Mouse (Mus musculus) heart, embryonic 16.5 days (tissue): ENCODE data around the gene Chd2. TPM values are rescaled to one million over a fixed set of nuclear protein-coding genes. Genes with fewer than 3 reads are reported as not detected.

Source experiments
- ATAC-seq: fragments of 200-750 bp; cut with Nextera tagmentation; replicated peaks from 2 replicates; pipeline ENCODE4 v1.8.0; 2017; ENCODE audit warnings: moderate number of reproducible peaks; ENCODE audit not compliant: insufficient read depth, low FRiP score; ENCODE audit errors: extremely low read depth
- H3K27ac ChIP-seq: fragments of 300-500 bp; sonication (generic); 2 replicates; pipeline ENCODE4 v1.5.1; 2014; ENCODE audit warnings: mild to moderate bottlenecking, low read length, control low read depth, moderate library complexity
- H3K27me3 ChIP-seq: fragments of 300-500 bp; sonication (generic); 2 replicates; pipeline ENCODE4 v1.6.1; 2014; ENCODE audit warnings: low read length, mixed read lengths; ENCODE audit not compliant: control insufficient read depth, insufficient read depth
- H3K36me3 ChIP-seq: fragments of 300-500 bp; sonication (generic); 2 replicates; pipeline ENCODE4 v1.6.1; 2014; ENCODE audit not compliant: control insufficient read depth, insufficient read depth
- H3K4me1 ChIP-seq: fragments of 300-500 bp; sonication (generic); 2 replicates; pipeline ENCODE4 v1.6.1; 2014; ENCODE audit warnings: low read length, mixed read lengths; ENCODE audit not compliant: control insufficient read depth, insufficient read depth
- H3K4me2 ChIP-seq: fragments of 300-500 bp; sonication (generic); 2 replicates; pipeline ENCODE4 v1.6.1; 2014; ENCODE audit warnings: low read depth, mild to moderate bottlenecking, control low read depth, low read length
- H3K4me3 ChIP-seq: fragments of 300-500 bp; sonication (generic); 2 replicates; pipeline ENCODE4 v1.5.1; 2014; ENCODE audit warnings: mild to moderate bottlenecking, control low read depth, low read length
- H3K9ac ChIP-seq: fragments of 300-500 bp; sonication (generic); 2 replicates; pipeline ENCODE4 v1.6.1; 2014; ENCODE audit warnings: low read length, control low read depth
- H3K9me3 ChIP-seq: fragments of 300-500 bp; sonication (generic); replicated peaks from 2 replicates; pipeline ENCODE4 v1.6.1; 2016; ENCODE audit warnings: low read length; ENCODE audit not compliant: control insufficient read depth
- WGBS: fragments of 180-500 bp; shearing (Covaris S2); extraction: QIAGEN DNeasy Blood & Tissue Kit; methylation state at CpG from one replicate; pipeline ENCODE4 v1.1.7; 2014; 5-methylcytosine and 5-hydroxymethylcytosine counted together
- polyA plus RNA-seq: library from polyadenylated mRNA; unstranded; fragments of >200 nt; fragmentation: Nextera tagmentation; extraction: Ambion mirVana; gene quantifications from 2 replicates; pipeline ENCODE4 v1.2.1, GENCODE M21; 2015

The Chd2 gene
- polyA plus RNA-seq, 1 experiment from 2014 or later = 33.1 TPM

DNA sequence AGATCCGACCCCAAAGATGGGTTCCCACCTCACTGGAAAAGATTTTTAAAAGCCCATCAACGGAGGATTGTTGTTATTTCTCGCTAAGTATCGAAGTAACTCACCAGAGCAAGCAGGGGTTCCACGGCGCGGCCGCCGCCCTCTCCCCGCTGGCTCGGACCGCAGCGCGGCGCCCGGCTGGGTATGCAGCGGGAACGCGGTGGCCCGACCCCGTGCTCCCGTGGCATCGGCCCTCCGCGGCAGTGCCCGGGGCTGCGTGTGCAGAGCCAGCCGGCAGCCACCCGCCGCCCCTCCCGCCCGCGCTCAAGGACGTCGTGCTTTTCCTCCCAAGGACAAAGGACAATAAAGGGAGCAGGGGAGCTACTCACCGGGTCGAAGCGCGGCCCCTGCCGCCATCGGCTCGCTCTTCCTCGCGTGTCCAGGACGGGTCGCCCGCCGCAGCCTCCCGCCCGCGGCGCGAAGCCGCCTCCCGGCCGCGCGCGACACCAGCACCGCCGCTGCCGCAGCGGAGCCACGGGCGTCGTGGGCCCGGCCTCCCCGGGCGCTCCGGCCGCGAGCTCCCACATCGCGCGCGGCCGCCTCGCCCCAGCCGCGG is 16.1 kb upstream of the Chd2 start:
- Histone ChIP-seq H3K4me2 (no peak overlapping the region), H3K9me3 (no peaks in the 10 kb centered on the region), H3K9ac (peak overlapping the region; percentile 100), H3K36me3 (0 out of 2 replicates have a peak, but pooled peaks cover under 1% of the 10 kb centered on the region), H3K4me3 (peak overlapping the region; percentile 92), H3K27ac (peak overlapping the region; percentile 97), H3K4me1 (peaks cover 11% of the 10 kb centered on the region), H3K27me3 (no peaks in the 10 kb centered on the region)
- WGBS = under 1% methylated on average over 75 of the region's 80 CpGs
- peak; percentile 3; the same call in 1 of the 2 replicates for ATAC-seq

- Histone ChIP-seq H3K27ac (peak overlapping the region; percentile 97), H3K4me3 (peak overlapping the region; percentile 92), H3K4me2 (peak overlapping the region; percentile 38), H3K9me3 (no peaks in the 10 kb centered on the region), H3K27me3 (no peaks in the 10 kb centered on the region), H3K36me3 (peaks cover 4% of the 10 kb centered on the region), H3K9ac (peak overlapping the region; percentile 100), H3K4me1 (peaks cover 17% of the 10 kb centered on the region)
- under 1% methylated on average over 25 of the region's 25 CpGs for WGBS
- no peak for ATAC-seq
Measured at GRCm38 (mm10) chr7:73556688-73557667, 15.3 kb upstream of the Chd2 start.

- WGBS = under 1% methylated on average over 4 of the region's 4 CpGs
- no peak for ATAC-seq
- H3K27me3 ChIP-seq = no peaks in the 10 kb centered on the region
- H3K36me3 ChIP-seq = peaks cover 9% of the 10 kb centered on the region
- H3K9me3 ChIP-seq = no peaks in the 10 kb centered on the region
- peak overlapping the region; percentile 100 for H3K9ac ChIP-seq
- peak overlapping the region; percentile 35 for H3K4me3 ChIP-seq
- H3K4me2 ChIP-seq = peak overlapping the region; percentile 53; the same call in 1 of the 2 replicates
- no peak overlapping the region for H3K27ac ChIP-seq
- H3K4me1 ChIP-seq = peaks cover 15% of the 10 kb centered on the region
Measured at GRCm38 (mm10) chr7:73555918-73556580, 14.4 kb upstream of the Chd2 start.

DNA sequence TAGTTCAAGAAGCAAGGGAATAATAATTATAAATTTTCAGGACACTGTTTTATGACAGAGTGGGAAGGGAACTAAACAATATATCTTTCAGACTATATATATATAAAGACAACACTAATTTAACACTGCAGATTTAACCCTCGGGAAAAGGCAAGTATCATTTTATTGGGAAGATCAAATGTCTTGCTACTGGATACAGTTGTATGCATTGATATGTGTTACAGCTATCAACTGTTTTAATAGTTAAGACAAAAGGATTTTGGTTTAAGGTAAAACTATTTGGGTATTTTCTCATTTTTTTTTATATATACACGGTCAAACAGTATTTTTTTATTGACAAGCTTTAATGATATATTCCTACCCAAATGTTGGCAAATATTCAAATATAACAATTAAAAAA is 13.2 kb upstream of the Chd2 start:
- H3K4me3 ChIP-seq = no peak overlapping the region
- H3K27me3 ChIP-seq = no peaks in the 10 kb centered on the region
- no peak overlapping the region for H3K9ac ChIP-seq
- H3K4me2 ChIP-seq = no peak overlapping the region
- no peak for ATAC-seq
- H3K36me3 ChIP-seq = peaks cover 15% of the 10 kb centered on the region
- peaks cover 14% of the 10 kb centered on the region for H3K4me1 ChIP-seq
- 31% methylated on average over 2 of the region's 2 CpGs for WGBS
- H3K9me3 ChIP-seq = no peaks in the 10 kb centered on the region
- H3K27ac ChIP-seq = no peak overlapping the region

- no peaks in the 10 kb centered on the region for H3K27me3 ChIP-seq
- no peak overlapping the region; the same call in 1 of the 2 replicates for H3K9ac ChIP-seq
- no peak overlapping the region for H3K4me3 ChIP-seq
- no peaks in the 10 kb centered on the region for H3K9me3 ChIP-seq
- H3K36me3 ChIP-seq = peaks cover 26% of the 10 kb centered on the region
- H3K27ac ChIP-seq = no peak overlapping the region
- ATAC-seq = no peak
- H3K4me1 ChIP-seq = peaks cover 15% of the 10 kb centered on the region
- H3K4me2 ChIP-seq = peak overlapping the region; percentile 26; the same call in 1 of the 2 replicates
- WGBS = 32% methylated on average over 2 of the region's 2 CpGs
Measured at GRCm38 (mm10) chr7:73553160-73553559, 11.5 kb upstream of the Chd2 start.

GRCm38 (mm10) chr7:73552054-73552750 is 10.6 kb upstream of the Chd2 start:
- Histone ChIP-seq H3K36me3 (peaks cover 29% of the 10 kb centered on the region), H3K27me3 (no peaks in the 10 kb centered on the region), H3K9me3 (no peaks in the 10 kb centered on the region), H3K4me1 (peaks cover 18% of the 10 kb centered on the region), H3K27ac (peak overlapping the region; percentile 50), H3K9ac (peak overlapping the region; percentile 61), H3K4me3 (peak overlapping the region; percentile 36), H3K4me2 (peak overlapping the region; percentile 62)
- 56% methylated on average over 7 of the region's 7 CpGs for WGBS
- ATAC-seq = no peak

- Histone ChIP-seq H3K9ac (no peak overlapping the region), H3K4me2 (no peak overlapping the region), H3K27me3 (no peaks in the 10 kb centered on the region), H3K4me3 (no peak overlapping the region), H3K27ac (no peak overlapping the region), H3K4me1 (peaks cover 24% of the 10 kb centered on the region), H3K36me3 (peaks cover 29% of the 10 kb centered on the region), H3K9me3 (no peaks in the 10 kb centered on the region)
- ATAC-seq = no peak
Measured at GRCm38 (mm10) chr7:73551370-73551769, 9.7 kb upstream of the Chd2 start.

GRCm38 (mm10) chr7:73548051-73548450 is 6.4 kb upstream of the Chd2 start:
- 60% methylated on average over 2 of the region's 2 CpGs for WGBS
- Histone ChIP-seq H3K9ac (no peak overlapping the region; the same call in 1 of the 2 replicates), H3K9me3 (no peaks in the 10 kb centered on the region), H3K4me3 (peak overlapping the region; percentile 16; the same call in 1 of the 2 replicates), H3K27me3 (no peaks in the 10 kb centered on the region), H3K4me2 (peak overlapping the region; percentile 26; the same call in 1 of the 2 replicates), H3K36me3 (peaks cover 35% of the 10 kb centered on the region), H3K4me1 (peaks cover 32% of the 10 kb centered on the region), H3K27ac (peak overlapping the region; percentile 66)
- no peak for ATAC-seq
